Mouse (Mus musculus) kidney, embryonic 15.5 days (tissue): ENCODE measurements around the gene Synrg. TPM values are rescaled to one million over a fixed set of nuclear protein-coding genes. Genes with fewer than 3 reads are reported as not detected.

Source experiments
- ATAC-seq: fragments of 200-750 bp; cut with Nextera tagmentation; replicated peaks from 2 replicates; pipeline ENCODE4 v1.8.0; 2017; ENCODE audit warnings: moderate TSS enrichment; ENCODE audit not compliant: low FRiP score
- H3K27ac ChIP-seq: fragments of 300-500 bp; sonication (generic); 2 replicates; pipeline ENCODE4 v1.5.1; 2015; ENCODE audit warnings: mild to moderate bottlenecking, inconsistent platforms
- H3K27me3 ChIP-seq: fragments of 300-500 bp; sonication (generic); 2 replicates; pipeline ENCODE4 v1.6.1; 2015; ENCODE audit warnings: inconsistent platforms
- H3K36me3 ChIP-seq: fragments of 300-500 bp; sonication (generic); 2 replicates; pipeline ENCODE4 v1.6.1; 2015; ENCODE audit warnings: inconsistent platforms
- H3K4me1 ChIP-seq: fragments of 300-500 bp; sonication (generic); 2 replicates; pipeline ENCODE4 v1.6.1; 2015; ENCODE audit warnings: inconsistent platforms
- H3K4me2 ChIP-seq: fragments of 300-500 bp; sonication (generic); 2 replicates; pipeline ENCODE4 v1.6.1; 2015; ENCODE audit warnings: moderate library complexity, mild to moderate bottlenecking, inconsistent platforms
- H3K4me3 ChIP-seq: fragments of 300-500 bp; sonication (generic); replicated peaks from 2 replicates; pipeline ENCODE4 v1.5.1; 2015; ENCODE audit warnings: mild to moderate bottlenecking, inconsistent platforms
- H3K9ac ChIP-seq: fragments of 300-500 bp; sonication (generic); 2 replicates; pipeline ENCODE4 v1.6.1; 2015; ENCODE audit warnings: mild to moderate bottlenecking, inconsistent platforms
- H3K9me3 ChIP-seq: fragments of 300-500 bp; sonication (generic); replicated peaks from 2 replicates; pipeline ENCODE4 v1.6.1; 2016; ENCODE audit warnings: inconsistent platforms
- WGBS: fragments of 180-500 bp; shearing (Covaris S2); methylation state at CpG from one replicate; pipeline ENCODE4 v1.1.7; 2015; ENCODE audit warnings: mixed read lengths; 5-methylcytosine and 5-hydroxymethylcytosine counted together
- polyA plus RNA-seq: library from polyadenylated mRNA; unstranded; fragments of >200 nt; fragmentation: Nextera tagmentation; extraction: Ambion mirVana; gene quantifications from 2 replicates; pipeline ENCODE4 v1.2.1, GENCODE M21; 2015

Synrg gene
- polyA plus RNA-seq, 1 experiment from 2014 or later, result 10.5 TPM

DNA sequence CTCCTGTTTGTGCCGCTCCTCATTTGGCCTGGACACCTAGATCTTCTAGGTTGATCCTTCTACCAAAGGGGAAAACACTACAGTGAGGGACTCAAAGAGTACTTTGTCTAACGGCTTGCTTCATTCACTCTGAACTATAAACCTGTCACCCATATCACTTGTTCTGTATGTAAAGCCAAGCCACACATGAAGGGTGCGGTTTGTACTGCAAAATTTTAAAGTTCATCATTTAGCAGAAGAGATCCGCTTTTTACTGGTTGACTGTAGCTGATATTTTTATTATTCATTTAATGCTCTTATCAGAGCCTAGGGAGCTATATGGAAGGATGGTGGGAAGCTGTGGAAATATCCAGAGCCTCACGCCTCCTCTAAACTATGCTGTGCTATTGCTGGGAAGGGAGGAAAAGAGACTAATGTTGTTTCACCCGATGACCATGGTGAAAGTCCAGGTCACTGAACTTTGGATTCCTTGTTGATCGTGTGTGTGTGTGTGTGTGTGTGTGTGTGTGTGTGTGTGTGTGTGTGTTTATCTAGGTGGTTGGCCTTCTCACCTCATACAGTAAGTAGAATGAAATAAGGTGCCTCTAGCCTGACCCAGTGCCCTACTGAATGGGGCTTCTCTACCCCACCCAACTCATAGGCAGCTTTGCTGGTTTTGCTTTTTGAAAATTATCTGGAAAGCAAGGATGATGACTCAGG, 52.7 kb downstream of the Synrg start:
- ATAC-seq, result no peak
- Histone ChIP-seq H3K36me3 (peaks cover 44% of the 10 kb centered on the region), H3K9ac (no peak overlapping the region), H3K27me3 (no peaks in the 10 kb centered on the region), H3K4me3 (no peak overlapping the region), H3K4me1 (no peaks in the 10 kb centered on the region), H3K27ac (no peak overlapping the region), H3K4me2 (no peak overlapping the region), H3K9me3 (no peaks in the 10 kb centered on the region)
- WGBS, result 69% methylated on average over 7 of the region's 7 CpGs

DNA sequence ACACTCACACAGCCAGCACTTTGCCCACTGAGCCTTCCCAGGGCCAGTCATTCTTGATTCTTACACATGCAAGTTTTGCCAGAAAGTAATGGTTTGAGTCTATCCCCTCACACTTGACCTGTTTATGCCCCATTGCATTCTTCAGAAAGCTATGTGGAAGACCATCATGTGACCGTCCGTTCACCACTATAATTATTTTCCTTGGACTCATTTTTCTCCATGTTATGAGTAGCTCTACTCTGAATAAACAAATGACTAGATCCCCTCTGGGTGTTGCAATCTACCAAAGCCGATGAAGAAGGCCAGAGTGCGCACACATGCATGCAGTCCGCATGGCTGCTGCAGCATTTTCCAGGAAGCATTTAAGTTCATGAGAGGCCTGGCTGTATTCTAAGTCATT, 63.0 kb downstream of the Synrg start:
- H3K9me3 ChIP-seq, result no peaks in the 10 kb centered on the region
- ATAC-seq, result no peak
- no peak overlapping the region for H3K27ac ChIP-seq
- H3K36me3 ChIP-seq, result peaks cover 72% of the 10 kb centered on the region
- H3K9ac ChIP-seq, result no peak overlapping the region
- WGBS, result 83% methylated on average over 5 of the region's 5 CpGs
- H3K4me3 ChIP-seq, result no peak overlapping the region
- H3K4me1 ChIP-seq, result no peaks in the 10 kb centered on the region
- H3K4me2 ChIP-seq, result no peak overlapping the region
- H3K27me3 ChIP-seq, result no peaks in the 10 kb centered on the region

GRCm38 (mm10) chr11:84028271-84029028, 64.2 kb downstream of the Synrg start:
- Histone ChIP-seq H3K36me3 (peaks cover 65% of the 10 kb centered on the region), H3K27me3 (no peaks in the 10 kb centered on the region), H3K9ac (no peak overlapping the region), H3K27ac (no peak overlapping the region), H3K9me3 (no peaks in the 10 kb centered on the region), H3K4me1 (no peaks in the 10 kb centered on the region), H3K4me2 (no peak overlapping the region), H3K4me3 (no peak overlapping the region)
- no peak for ATAC-seq
- WGBS, result 76% methylated on average over 9 of the region's 9 CpGs

DNA sequence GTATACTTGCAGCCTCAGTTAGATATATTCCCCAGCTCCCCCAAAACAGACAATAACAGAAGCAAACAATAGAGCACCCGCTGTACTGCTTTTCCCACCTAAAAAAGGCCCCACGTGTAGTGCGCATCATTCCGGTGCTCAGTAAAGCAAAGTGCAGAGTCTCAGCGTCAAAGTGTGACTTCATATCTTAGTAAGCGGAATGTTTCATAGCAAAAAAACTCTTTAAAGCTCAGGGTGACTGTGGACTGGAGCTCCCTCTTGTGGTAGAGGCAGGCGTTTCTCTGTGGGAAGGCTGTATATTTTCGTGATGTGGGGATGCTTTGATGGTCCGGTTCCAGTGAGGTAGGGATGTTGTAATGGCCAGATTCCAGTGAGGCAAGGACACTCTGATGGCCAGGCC, 67.7 kb downstream of the Synrg start:
- Histone ChIP-seq H3K4me2 (no peak overlapping the region), H3K27me3 (no peaks in the 10 kb centered on the region), H3K9me3 (no peaks in the 10 kb centered on the region), H3K4me3 (no peak overlapping the region), H3K27ac (no peak overlapping the region), H3K36me3 (peaks cover 38% of the 10 kb centered on the region), H3K4me1 (no peaks in the 10 kb centered on the region), H3K9ac (no peak overlapping the region)
- WGBS, result 54% methylated on average over 9 of the region's 9 CpGs
- ATAC-seq, result no peak

DNA sequence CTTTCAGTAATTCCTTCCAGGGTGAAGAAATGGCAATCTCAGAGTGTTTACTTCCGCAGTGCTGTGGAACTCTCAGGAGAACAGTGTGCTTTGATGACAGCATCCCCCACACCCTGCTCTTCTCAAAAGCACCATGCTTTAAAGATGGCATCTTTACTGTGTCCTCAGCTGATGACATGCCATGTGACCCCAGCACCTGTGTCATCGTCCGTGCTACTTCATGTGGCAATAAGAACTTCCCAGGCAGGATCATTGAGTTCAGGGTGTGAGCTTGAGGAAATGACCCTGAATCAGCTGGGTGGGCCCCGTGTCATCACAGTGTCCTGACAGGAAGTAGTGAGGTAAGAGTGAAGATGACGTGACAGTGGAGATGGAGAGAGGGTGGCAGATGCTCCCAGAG, 68.3 kb downstream of the Synrg start:
- Histone ChIP-seq H3K36me3 (peaks cover 34% of the 10 kb centered on the region), H3K27me3 (no peaks in the 10 kb centered on the region), H3K27ac (no peak overlapping the region), H3K4me1 (no peaks in the 10 kb centered on the region), H3K4me3 (no peak overlapping the region), H3K4me2 (no peak overlapping the region), H3K9me3 (no peaks in the 10 kb centered on the region), H3K9ac (no peak overlapping the region)
- ATAC-seq, result no peak
- 64% methylated on average over 5 of the region's 5 CpGs for WGBS

- Histone ChIP-seq H3K9me3 (no peaks in the 10 kb centered on the region), H3K4me1 (no peaks in the 10 kb centered on the region), H3K9ac (no peak overlapping the region), H3K36me3 (peaks cover 24% of the 10 kb centered on the region), H3K27ac (no peak overlapping the region), H3K4me3 (no peak overlapping the region), H3K4me2 (no peak overlapping the region), H3K27me3 (no peaks in the 10 kb centered on the region)
- ATAC-seq, result no peak
- WGBS, result 83% methylated on average over 5 of the region's 5 CpGs
Measured at GRCm38 (mm10) chr11:84033671-84034070, 69.4 kb downstream of the Synrg start.

DNA sequence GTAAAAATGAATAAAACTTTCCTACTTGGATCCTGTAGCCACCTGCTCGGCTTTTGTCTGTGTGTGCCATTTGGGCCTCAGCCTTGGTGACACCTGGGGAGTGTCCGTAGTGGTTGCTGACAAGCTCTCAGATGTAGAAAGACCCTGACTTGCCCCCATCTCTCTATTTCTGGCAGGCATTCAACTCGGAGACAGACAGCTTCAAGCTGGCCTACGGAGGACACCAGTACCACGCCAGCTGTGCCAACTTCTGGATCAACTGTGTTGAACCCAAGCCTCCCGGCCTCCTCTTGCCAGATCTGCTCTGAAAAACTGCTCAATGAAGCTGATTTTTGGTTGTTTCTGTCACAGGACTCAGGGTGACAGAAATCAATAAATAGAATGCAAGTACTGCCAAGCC, 76.4 kb downstream of the Synrg start:
- no peak overlapping the region for H3K27ac ChIP-seq
- 77% methylated on average over 6 of the region's 6 CpGs for whole genome bisulfite sequencing
- H3K4me1 ChIP-seq, result no peaks in the 10 kb centered on the region
- no peak overlapping the region for H3K4me2 ChIP-seq
- no peak overlapping the region for H3K4me3 ChIP-seq
- no peaks in the 10 kb centered on the region for H3K27me3 ChIP-seq
- no peaks in the 10 kb centered on the region for H3K9me3 ChIP-seq
- ATAC-seq, result no peak
- peaks cover 25% of the 10 kb centered on the region for H3K36me3 ChIP-seq
- H3K9ac ChIP-seq, result no peak overlapping the region

- Histone ChIP-seq H3K4me1 (no peaks in the 10 kb centered on the region), H3K4me3 (no peak overlapping the region), H3K27me3 (no peaks in the 10 kb centered on the region), H3K36me3 (peaks cover 22% of the 10 kb centered on the region), H3K9me3 (no peaks in the 10 kb centered on the region), H3K27ac (no peak overlapping the region), H3K4me2 (no peak overlapping the region), H3K9ac (no peak overlapping the region)
- ATAC-seq, result no peak
- 62% methylated on average over 14 of the region's 14 CpGs for WGBS
Measured at GRCm38 (mm10) chr11:84042808-84043762, 78.9 kb downstream of the Synrg start.

- peaks cover 18% of the 10 kb centered on the region for H3K36me3 ChIP-seq
- no peak overlapping the region for H3K4me3 ChIP-seq
- ATAC-seq, result no peak
- H3K4me2 ChIP-seq, result no peak overlapping the region
- WGBS, result 41% methylated on average over 1 of the region's 1 CpGs
- no peak overlapping the region for H3K27ac ChIP-seq
- H3K4me1 ChIP-seq, result no peaks in the 10 kb centered on the region
- no peaks in the 10 kb centered on the region for H3K27me3 ChIP-seq
- no peak overlapping the region for H3K9ac ChIP-seq
- no peaks in the 10 kb centered on the region for H3K9me3 ChIP-seq
Measured at GRCm38 (mm10) chr11:84044988-84045387, 80.8 kb downstream of the Synrg start.

DNA sequence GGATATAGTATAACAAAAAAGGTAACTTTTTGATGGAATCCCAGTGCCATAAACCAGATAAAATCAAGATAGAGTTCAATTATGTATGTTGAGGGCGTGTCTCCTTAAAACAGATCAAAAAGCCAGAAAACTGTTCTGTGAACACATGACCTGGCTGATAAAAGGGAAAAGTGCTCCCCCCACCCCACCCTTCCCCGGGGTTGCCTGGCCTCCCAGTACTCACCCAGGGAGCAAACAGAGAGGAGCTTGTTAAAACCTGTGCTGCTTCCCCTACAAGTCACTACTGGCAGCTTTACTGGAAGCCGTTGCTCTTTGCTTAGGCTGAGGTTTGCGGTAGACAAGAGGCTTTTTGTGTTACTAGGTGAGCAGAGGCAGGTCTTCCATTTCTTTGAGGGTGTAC, 83.0 kb downstream of the Synrg start:
- Histone ChIP-seq H3K4me1 (no peaks in the 10 kb centered on the region), H3K4me2 (no peak overlapping the region), H3K9me3 (no peaks in the 10 kb centered on the region), H3K9ac (no peak overlapping the region), H3K27ac (no peak overlapping the region), H3K4me3 (no peak overlapping the region), H3K27me3 (no peaks in the 10 kb centered on the region), H3K36me3 (no peaks in the 10 kb centered on the region)
- ATAC-seq, result no peak
- WGBS, result 69% methylated on average over 4 of the region's 4 CpGs

DNA sequence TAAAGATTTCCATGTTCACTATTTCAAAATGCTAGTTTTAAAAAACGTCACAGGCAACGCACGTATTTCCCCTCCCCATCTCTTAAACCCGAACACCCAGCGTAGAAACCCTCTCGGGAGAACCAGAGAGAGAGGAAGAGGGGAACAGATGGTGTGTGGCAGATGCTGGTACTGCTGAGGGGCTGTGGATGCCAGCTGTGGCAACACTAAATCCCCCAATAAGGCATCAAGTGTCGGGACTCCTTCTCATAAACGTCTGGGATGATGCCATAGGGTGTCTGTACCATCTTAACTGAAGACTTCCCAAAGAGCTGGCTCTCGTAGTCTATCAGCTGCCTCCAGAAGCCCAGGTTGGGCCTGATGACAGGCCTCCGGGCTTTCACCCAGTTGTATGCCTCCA, 84.2 kb downstream of the Synrg start:
- 69% methylated on average over 10 of the region's 10 CpGs for WGBS
- H3K9me3 ChIP-seq, result no peaks in the 10 kb centered on the region
- no peak overlapping the region for H3K9ac ChIP-seq
- no peak overlapping the region for H3K27ac ChIP-seq
- no peak overlapping the region for H3K4me3 ChIP-seq
- no peaks in the 10 kb centered on the region for H3K4me1 ChIP-seq
- ATAC-seq, result no peak
- H3K27me3 ChIP-seq, result no peaks in the 10 kb centered on the region
- no peak overlapping the region for H3K4me2 ChIP-seq
- no peaks in the 10 kb centered on the region for H3K36me3 ChIP-seq

GRCm38 (mm10) chr11:84053055-84053454, 88.8 kb downstream of the Synrg start:
- no peaks in the 10 kb centered on the region for H3K36me3 ChIP-seq
- no peaks in the 10 kb centered on the region for H3K9me3 ChIP-seq
- no peaks in the 10 kb centered on the region for H3K27me3 ChIP-seq
- H3K4me1 ChIP-seq, result no peaks in the 10 kb centered on the region
- no peak overlapping the region for H3K4me2 ChIP-seq
- no peak overlapping the region for H3K9ac ChIP-seq
- no peak overlapping the region for H3K27ac ChIP-seq
- 91% methylated on average over 7 of the region's 7 CpGs for WGBS
- no peak for ATAC-seq
- no peak overlapping the region for H3K4me3 ChIP-seq
